Mouse (Mus musculus) layer of hippocampus, postnatal 10 days (tissue): ENCODE measurements around the gene Mageb2. TPM values are rescaled to one million over a fixed set of nuclear protein-coding genes. Genes with fewer than 3 reads are reported as not detected.
"Not testable (repeated sequence)": the region's sequence is repeated elsewhere in the genome, so short reads cannot be mapped to it uniquely, and the experiment has no call there.

Experiments
- DNase-seq, 2 experiments: peaks; one replicate each; pipeline ENCODE4 v3.0.0; 2021; ENCODE audit warnings: low spot score in 2 of 2
- long read RNA-seq: library from polyadenylated mRNA; stranded (forward); transcript quantifications from one replicate; pipeline ENCODE4 v2.0.0, GENCODE M21; 2023
- total RNA-seq, 2 experiments: library from RNA; stranded (reverse); gene quantifications; 2 replicates each; pipeline ENCODE4 v1.2.3; 2021

The Mageb2 gene
- total RNA-seq, result not detected
- long read RNA-seq, result 0 reads

- not testable (repeated sequence) for DNase-seq
Observed at GRCm38 (mm10) chrX:91331390-91331789, at the start of gene Mageb2. Gene Mageb2, plus strand, starts transcription at chrX:91331690.

GRCm38 (mm10) chrX:91313256-91313655 is 18.2 kb upstream of the Mageb2 start:
- DNase-seq, result not testable (repeated sequence)

Other genes starting within 250 kb of the Mageb2 start
- not detected for gene Gm5072, start 60.8 kb downstream of the Mageb2 start, total RNA-seq
- gene Gm8914, start 148.4 kb downstream of the Mageb2 start, total RNA-seq, result not detected
- gene 1700084M14Rik, start 244.2 kb downstream of the Mageb2 start, total RNA-seq, result not detected